Mouse (Mus musculus): ENCODE data around the gene Zbtb43.

Gene Zbtb43

GRCm38 (mm10) chr2:33429339-33429738 is 39.0 kb downstream of the Zbtb43 start:
- DNase-seq: peak; percentile 64

- DNase-seq: no peak
These were observed 41.5 kb downstream of the Zbtb43 start for GRCm38 (mm10) chr2:33426640-33427398.

GRCm38 (mm10) chr2:33417454-33417853 is 50.9 kb downstream of the Zbtb43 start:
- no peak for DNase-seq

- no peak for DNase-seq
These were observed 54.3 kb downstream of the Zbtb43 start for GRCm38 (mm10) chr2:33414019-33414418.

DNA sequence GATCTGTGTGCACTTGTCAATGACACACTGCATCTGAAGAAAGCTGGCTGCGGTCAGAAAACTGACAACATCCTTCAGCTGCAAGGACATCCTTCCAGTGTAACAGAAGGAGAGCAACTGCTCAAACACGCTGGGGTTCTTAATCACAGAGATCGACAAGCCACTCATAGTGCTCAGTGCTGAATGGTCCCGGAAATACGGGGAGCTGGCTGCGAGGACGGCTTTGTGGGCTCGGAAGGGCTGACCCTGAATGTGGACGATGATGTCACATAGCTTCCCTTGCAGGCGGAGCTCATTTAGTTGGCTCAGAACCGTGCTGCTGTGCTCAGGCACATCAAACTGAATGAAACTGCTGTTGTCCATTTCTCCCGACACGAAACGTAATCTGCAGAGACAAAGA is 56.2 kb downstream of the Zbtb43 start:
- no peak for DNase-seq

GRCm38 (mm10) chr2:33403511-33404003 is 64.8 kb downstream of the Zbtb43 start:
- no peak for DNase-seq

DNA sequence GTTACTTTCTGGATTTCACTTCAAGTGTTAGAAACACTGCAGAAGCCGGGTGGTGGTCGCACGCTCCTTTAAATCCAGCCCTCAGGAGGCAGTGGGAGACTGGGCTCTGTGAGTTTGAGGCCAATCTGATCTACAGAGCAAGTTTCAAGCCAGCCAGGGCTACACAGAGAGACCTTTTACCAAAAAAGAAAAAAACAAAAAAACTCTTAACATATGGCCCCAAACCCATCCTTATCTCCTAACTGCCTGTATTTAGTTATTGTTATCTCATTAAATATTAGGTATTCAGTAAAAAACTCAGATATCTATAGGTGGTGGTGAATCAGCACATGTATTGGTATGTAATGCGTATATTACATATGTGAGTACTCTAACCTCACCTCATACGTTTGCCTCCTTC is 65.7 kb downstream of the Zbtb43 start:
- no peak for DNase-seq

DNA sequence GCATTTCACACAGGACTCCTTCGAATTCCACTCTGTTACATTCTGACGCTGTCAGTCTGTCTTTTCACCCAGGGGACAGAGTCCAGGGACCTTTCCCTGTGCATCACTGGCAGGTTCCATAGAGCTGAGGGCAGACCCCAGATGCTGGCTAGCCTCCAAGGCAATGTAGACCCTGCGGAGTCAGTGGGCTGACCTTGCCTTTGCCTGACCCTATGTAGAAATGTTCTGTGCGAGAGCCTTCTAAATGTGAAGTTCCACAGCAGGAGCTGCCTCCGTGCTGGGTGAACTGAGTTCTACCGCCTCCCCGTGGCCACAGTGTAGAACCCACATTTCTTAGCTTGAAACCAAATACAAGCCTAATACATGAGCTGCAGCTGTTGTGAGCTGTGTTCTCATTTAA is 66.1 kb downstream of the Zbtb43 start:
- peak; percentile 81 for DNase-seq

GRCm38 (mm10) chr2:33401217-33401616 is 67.1 kb downstream of the Zbtb43 start:
- DNase-seq: peak; percentile 55

GRCm38 (mm10) chr2:33400541-33400940 is 67.8 kb downstream of the Zbtb43 start:
- DNase-seq: no peak

Measured in kidney, postnatal 10 days (tissue).